Mouse (Mus musculus) left cerebral cortex, postnatal 4 days (tissue): ENCODE data around the gene Pard3. TPM values are rescaled to one million over a fixed set of nuclear protein-coding genes. Genes with fewer than 3 reads are reported as not detected.
A peak's percentile ranks its signal among the peaks of the same experiment; 100 is the strongest.

Experiments used
- DNase-seq: peaks from one replicate; pipeline ENCODE4 v3.0.0-alpha.2; 2022
- intact Hi-C: fragments of 180-260 bp; cut with DNase I; formaldehyde crosslinking; loops from one replicate; pipeline ENCODE4 v1.15.1; 2025
- total RNA-seq, 2 experiments: library from RNA; stranded (reverse); gene quantifications; 2 replicates each; pipeline ENCODE4 v1.2.3; 2021

The Pard3 gene
- total RNA-seq, 2 experiments from 2014 or later: 25.5 to 27.0 TPM

- intact Hi-C loops: no loop called here
Observed at GRCm38 (mm10) chr8:127323583-127324360, 260.1 kb downstream of the Pard3 start.

GRCm38 (mm10) chr8:127324836-127325570 is 261.3 kb downstream of the Pard3 start:
- no peak for DNase-seq
- intact Hi-C loops: no loop called here

More at GRCm38 (mm10) chr8:127323583-127324360, 260.1 kb downstream of the Pard3 start:
- no peak for DNase-seq

DNA sequence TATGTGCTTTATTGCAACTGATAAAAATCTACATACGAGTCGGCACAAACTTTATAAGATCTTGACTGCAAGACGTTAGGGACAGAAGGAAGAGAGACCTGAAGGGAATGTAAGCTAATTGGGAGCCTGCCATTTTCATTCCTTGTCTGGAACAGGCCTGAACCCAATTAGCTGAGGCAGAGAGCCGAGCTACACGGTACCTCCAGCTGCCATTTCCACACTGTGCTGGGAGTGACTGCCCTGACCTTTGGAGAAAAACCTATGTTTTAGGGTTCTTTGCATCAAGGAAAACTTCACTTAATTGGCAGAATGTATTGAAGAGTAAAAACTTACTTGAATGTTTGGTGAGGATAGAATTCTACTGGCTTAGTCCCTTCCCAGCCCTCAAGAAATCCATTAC is 262.1 kb downstream of the Pard3 start:
- no peak for DNase-seq

DNA sequence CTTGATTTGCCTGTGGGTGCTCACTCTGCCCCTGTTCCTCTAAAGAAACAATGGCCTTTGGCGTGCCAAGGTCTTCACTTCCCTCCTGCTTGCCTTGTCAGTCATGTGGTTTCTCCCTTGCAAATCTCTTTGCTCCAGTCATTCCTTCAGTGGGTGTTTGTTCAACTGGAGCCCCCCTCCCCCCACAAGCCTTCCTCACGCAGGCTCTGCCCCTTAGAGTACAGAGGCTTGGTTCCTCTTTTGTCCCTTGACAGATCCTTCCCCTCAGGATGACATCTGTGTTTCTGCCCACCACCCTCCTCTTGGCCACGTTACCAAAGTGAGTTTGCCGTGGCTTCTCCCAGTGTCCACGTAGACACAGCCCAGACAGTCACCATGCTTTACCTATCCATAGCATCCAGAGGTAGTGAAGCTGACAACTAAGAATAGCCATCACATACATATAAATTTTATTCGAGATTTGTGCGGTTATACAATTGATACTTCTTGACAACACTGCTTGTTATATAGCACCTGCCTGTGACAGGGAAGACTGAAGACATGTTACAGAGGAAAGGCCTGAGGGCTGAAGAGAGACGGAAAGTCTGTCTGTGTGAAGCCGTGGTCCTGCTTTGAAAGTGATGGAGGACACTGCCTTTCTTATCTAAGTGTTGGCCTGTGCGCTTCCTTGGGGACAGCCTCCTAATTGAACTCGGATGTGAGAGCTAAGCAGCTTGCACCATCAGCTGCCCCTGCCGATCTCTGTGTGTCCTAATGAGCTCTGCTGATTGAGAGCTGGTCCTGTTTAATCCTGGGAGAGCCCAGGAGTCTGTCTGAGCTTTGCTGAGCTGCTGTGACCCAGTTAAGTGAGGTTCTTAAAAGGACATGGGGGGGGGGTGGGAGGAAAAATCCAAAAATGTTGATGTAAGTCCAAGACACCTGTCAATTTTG is 266.8 kb downstream of the Pard3 start:
- DNase-seq: no peak
- intact Hi-C loops: no loop called here

More for the DNA sequence above, 262.1 kb downstream of the Pard3 start:
- intact Hi-C loops: no loop called here

DNA sequence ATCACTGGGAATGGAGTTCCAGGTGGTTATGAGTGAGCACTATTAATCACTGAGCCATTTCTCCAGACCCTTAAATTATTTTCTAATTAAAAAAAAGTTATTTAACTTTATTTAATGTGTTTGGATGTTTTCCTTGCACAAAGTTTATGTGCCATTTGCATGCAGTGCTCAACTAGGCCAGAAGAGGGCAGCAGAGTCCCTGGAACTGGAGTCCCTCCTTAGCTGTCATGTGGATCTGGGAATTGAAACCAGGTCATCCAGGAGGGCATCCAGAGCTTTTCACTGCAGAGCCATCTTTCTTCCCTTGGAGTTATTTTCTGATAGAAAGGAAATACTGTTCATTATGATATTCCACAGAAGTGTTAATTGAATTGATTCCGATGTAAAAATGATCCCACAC is 268.1 kb downstream of the Pard3 start:
- peak; percentile 58 for DNase-seq
- intact Hi-C loops: no loop called here

DNA sequence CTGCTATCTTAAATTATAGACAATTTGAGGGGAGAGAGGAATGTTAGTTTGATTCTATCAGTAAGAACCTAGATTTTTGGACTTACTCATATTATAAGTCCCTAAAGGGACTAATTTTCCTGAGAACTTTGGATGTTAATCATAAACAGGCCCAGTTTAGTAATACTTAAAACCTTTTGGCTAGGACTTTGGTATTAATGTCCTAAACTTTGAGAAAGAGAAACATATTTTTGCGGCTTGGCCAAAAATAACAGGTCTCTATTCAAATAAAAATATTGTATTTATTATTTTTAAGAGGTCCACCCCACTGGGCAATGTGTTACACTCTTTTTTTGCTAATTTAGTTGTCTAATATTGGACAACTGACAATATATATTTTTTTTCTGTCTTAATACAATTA is 271.5 kb downstream of the Pard3 start:
- intact Hi-C loops: no loop called here

GRCm38 (mm10) chr8:127338183-127338582 is 274.5 kb downstream of the Pard3 start:
- intact Hi-C loops: no loop called here
- no peak for DNase-seq

More for the DNA sequence above, 271.5 kb downstream of the Pard3 start:
- DNase-seq: no peak

- intact Hi-C loops: no loop called here
- DNase-seq: no peak
Observed at GRCm38 (mm10) chr8:127341046-127341445, 277.4 kb downstream of the Pard3 start.

DNA sequence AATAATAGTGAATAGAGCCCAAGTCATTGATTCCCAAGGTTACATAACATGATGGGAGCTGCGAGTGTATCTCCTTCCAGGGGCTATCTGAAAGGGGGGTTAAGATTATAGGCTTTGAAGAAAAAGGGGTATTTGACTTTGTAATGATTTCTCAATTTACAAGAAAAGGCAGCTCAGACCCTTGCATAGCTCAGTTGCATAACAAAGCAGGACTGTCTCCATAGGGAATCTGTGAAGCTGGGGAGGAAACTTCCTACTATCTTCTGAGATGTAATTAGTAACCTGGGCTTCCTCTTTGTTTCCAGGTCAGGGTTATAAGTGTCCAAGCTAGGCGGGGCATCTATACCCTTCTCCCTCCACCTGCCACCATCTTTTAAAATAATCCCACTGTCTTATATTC is 279.4 kb downstream of the Pard3 start:
- intact Hi-C loops: no loop called here
- DNase-seq: no peak

- intact Hi-C loops: no loop called here
- no peak for DNase-seq
Observed at GRCm38 (mm10) chr8:127344421-127344820, 280.7 kb downstream of the Pard3 start.

- DNase-seq: no peak
- intact Hi-C loops: no loop called here
Observed at GRCm38 (mm10) chr8:127345912-127346423, 282.3 kb downstream of the Pard3 start.

DNA sequence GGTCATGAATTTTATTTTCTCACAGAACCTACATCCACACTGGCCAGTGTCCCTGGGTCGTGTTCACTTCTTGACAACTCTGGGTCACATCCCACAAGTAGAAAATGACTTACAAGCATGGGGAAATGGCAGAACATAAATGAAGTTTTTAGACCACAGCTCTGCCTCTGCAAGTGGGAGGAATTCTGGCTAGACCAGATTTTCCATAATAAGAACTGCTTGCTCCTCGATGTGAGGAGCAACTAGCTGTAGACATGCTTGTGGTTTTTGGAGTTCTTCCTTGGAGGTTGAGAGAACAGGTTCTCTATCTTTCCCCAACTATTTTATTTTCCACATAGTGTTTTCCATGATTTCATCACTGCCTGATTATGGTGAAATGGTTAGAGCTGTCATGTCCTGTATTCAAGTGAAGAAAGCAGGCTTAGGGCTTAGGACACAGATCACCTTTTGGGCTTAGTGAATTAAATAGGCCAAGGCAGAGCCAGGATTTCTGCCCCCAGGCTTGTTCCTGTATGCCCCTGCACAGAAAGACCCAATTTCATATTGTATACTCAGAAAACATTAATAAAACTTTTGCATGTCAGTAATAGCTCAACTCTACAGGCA is 284.3 kb downstream of the Pard3 start:
- DNase-seq: no peak
- intact Hi-C loops: no loop called here

GRCm38 (mm10) chr8:127361796-127362195 is 298.1 kb downstream of the Pard3 start:
- no peak for DNase-seq
- intact Hi-C loops: no loop called here

GRCm38 (mm10) chr8:127368347-127368746 is 304.7 kb downstream of the Pard3 start:
- intact Hi-C loops: no loop called here
- no peak for DNase-seq

DNA sequence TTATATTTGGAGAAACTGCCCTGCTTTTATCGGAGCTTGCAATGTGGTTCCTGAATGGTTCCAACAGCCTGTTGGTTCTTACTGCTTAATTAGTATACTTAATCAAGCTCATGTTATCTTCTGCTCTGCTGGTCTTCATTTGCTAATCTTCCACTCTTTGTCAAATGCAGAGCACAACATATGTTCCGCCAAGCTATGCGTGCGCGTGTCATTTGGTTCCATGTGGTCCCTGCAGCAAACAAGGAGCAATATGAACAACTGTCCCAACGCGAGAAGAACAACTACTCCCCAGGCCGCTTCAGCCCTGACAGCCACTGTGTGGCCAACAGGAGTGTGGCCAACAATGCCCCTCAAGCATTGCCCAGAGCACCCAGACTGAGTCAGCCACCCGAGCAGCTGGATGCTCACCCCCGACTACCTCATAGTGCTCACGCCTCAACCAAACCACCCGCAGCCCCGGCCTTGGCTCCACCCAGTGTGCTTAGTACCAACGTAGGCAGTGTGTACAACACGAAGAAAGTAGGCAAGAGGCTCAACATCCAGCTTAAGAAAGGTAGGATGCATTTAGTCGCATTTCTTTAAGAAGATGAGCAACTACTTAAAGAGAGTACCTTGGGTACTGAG is 307.7 kb downstream of the Pard3 start:
- intact Hi-C loops: no loop called here
- DNase-seq: peak; percentile 6

- intact Hi-C loops: no loop called here
- DNase-seq: no peak
Observed at GRCm38 (mm10) chr8:127377775-127378174, 314.1 kb downstream of the Pard3 start.

GRCm38 (mm10) chr8:127378994-127379858 is 315.5 kb downstream of the Pard3 start:
- DNase-seq: peak; percentile 63
- intact Hi-C loops: no loop called here

DNA sequence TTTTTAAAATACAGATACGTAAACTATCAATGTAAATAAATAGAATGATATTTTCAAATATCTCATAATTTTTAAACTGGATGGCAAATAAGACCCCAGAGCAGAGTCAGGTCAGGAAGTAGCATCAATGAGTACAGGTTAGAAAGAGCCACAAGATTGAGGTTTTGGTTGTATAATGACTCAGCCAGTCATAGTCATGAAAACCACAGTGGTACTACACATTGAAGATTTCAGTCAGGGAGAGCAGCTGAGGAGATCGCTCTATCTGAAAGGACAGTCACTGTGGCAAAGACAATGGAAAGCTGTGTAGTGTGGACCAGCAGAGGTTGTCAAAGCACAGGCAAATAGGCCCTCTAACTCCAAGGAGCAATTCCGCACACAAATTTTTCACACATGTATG is 317.6 kb downstream of the Pard3 start:
- intact Hi-C loops: no loop called here
- DNase-seq: no peak

DNA sequence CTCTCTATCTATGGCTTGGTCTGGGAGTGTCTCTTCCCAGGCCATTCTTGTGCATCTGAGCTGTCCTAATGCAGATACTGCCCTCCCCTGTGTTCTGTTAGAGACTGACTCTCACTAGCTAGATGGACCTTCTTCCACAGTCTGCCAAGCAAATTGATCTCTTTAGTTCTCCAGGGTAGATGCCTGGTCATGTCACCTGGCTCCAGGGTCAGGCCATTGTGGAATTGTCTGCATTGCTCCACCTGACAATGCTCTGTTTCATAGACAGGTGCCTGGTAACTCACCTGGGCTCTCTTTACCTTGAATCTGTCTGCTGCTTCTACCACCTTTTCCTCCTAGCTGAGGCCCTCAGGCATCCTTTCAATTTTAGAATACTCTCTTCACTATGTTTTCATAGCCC is 329.0 kb downstream of the Pard3 start:
- intact Hi-C loops: no loop called here
- no peak for DNase-seq
